Mouse (Mus musculus): ENCODE results near the gene Syt3.

Syt3 gene

GRCm38 (mm10) chr7:44411144-44411543 lies 27.2 kb downstream of the Syt3 start:
- no peak for DNase-seq (ENCODE audit: low spot score in 2 of 2)

GRCm38 (mm10) chr7:44413307-44413706 lies 29.4 kb downstream of the Syt3 start:
- DNase-seq (ENCODE audit: low spot score in 2 of 2) = no peak

- DNase-seq (ENCODE audit: low spot score in 2 of 2) = no peak
These were observed 43.8 kb downstream of the Syt3 start for GRCm38 (mm10) chr7:44427666-44428065.

- no peak for DNase-seq (ENCODE audit: low spot score in 2 of 2)
These were observed 44.5 kb downstream of the Syt3 start for GRCm38 (mm10) chr7:44428171-44428950.

GRCm38 (mm10) chr7:44428968-44429521 lies 45.1 kb downstream of the Syt3 start, which contains the start of gene Lrrc4b:
Lrrc4b (plus strand) TSS chr7:44429018.
- no peak for DNase-seq (ENCODE audit: low spot score in 2 of 2)

- no peak for DNase-seq (ENCODE audit: low spot score in 2 of 2)
These were observed 45.9 kb downstream of the Syt3 start for GRCm38 (mm10) chr7:44429534-44430488.

GRCm38 (mm10) chr7:44432550-44432949 lies 48.6 kb downstream of the Syt3 start:
- no peak for DNase-seq (ENCODE audit: low spot score in 2 of 2)

GRCm38 (mm10) chr7:44433371-44433770 lies 49.5 kb downstream of the Syt3 start:
- DNase-seq (ENCODE audit: low spot score in 2 of 2) = no peak

GRCm38 (mm10) chr7:44434089-44434488 lies 50.2 kb downstream of the Syt3 start:
- DNase-seq (ENCODE audit: low spot score in 2 of 2) = no peak

- DNase-seq (ENCODE audit: low spot score in 2 of 2) = no peak
These were observed 51.9 kb downstream of the Syt3 start for GRCm38 (mm10) chr7:44435796-44436195.

- DNase-seq (ENCODE audit: low spot score in 2 of 2) = no peak
These were observed 52.4 kb downstream of the Syt3 start for GRCm38 (mm10) chr7:44436267-44436666.

GRCm38 (mm10) chr7:44437188-44437587 lies 53.3 kb downstream of the Syt3 start:
- no peak for DNase-seq (ENCODE audit: low spot score in 2 of 2)

- DNase-seq (ENCODE audit: low spot score in 2 of 2) = no peak
These were observed 54.0 kb downstream of the Syt3 start for GRCm38 (mm10) chr7:44437933-44438332.

GRCm38 (mm10) chr7:44439696-44440095 lies 55.8 kb downstream of the Syt3 start:
- DNase-seq (ENCODE audit: low spot score in 2 of 2) = no peak

- no peak for DNase-seq (ENCODE audit: low spot score in 2 of 2)
These were observed 56.6 kb downstream of the Syt3 start for GRCm38 (mm10) chr7:44440479-44440878.

- DNase-seq (ENCODE audit: low spot score in 2 of 2) = no peak
These were observed 57.3 kb downstream of the Syt3 start for GRCm38 (mm10) chr7:44441180-44441579.

- no peak for DNase-seq (ENCODE audit: low spot score in 2 of 2)
These were observed 57.8 kb downstream of the Syt3 start for GRCm38 (mm10) chr7:44441648-44442109.

GRCm38 (mm10) chr7:44442407-44442821 lies 58.5 kb downstream of the Syt3 start:
- no peak for DNase-seq (ENCODE audit: low spot score in 2 of 2)

GRCm38 (mm10) chr7:44443268-44444173 lies 59.6 kb downstream of the Syt3 start:
- DNase-seq (ENCODE audit: low spot score in 2 of 2) = no peak

- DNase-seq (ENCODE audit: low spot score in 2 of 2) = no peak
These were observed 61.1 kb downstream of the Syt3 start for GRCm38 (mm10) chr7:44444886-44445527.

GRCm38 (mm10) chr7:44445528-44445923 lies 61.6 kb downstream of the Syt3 start:
- no peak for DNase-seq (ENCODE audit: low spot score in 2 of 2)

Data from urinary bladder, postnatal 4 days (tissue).